Mouse (Mus musculus): ENCODE data around the gene Osbpl10. TPM values are rescaled to one million over a fixed set of nuclear protein-coding genes. Genes with fewer than 3 reads are reported as not detected.

Gene Osbpl10
- 0.99 and 1.4 TPM in 2 replicates for polyA plus RNA-seq (2016; fragmentation: Nextera tagmentation; extraction: Ambion mirVana)

DNA sequence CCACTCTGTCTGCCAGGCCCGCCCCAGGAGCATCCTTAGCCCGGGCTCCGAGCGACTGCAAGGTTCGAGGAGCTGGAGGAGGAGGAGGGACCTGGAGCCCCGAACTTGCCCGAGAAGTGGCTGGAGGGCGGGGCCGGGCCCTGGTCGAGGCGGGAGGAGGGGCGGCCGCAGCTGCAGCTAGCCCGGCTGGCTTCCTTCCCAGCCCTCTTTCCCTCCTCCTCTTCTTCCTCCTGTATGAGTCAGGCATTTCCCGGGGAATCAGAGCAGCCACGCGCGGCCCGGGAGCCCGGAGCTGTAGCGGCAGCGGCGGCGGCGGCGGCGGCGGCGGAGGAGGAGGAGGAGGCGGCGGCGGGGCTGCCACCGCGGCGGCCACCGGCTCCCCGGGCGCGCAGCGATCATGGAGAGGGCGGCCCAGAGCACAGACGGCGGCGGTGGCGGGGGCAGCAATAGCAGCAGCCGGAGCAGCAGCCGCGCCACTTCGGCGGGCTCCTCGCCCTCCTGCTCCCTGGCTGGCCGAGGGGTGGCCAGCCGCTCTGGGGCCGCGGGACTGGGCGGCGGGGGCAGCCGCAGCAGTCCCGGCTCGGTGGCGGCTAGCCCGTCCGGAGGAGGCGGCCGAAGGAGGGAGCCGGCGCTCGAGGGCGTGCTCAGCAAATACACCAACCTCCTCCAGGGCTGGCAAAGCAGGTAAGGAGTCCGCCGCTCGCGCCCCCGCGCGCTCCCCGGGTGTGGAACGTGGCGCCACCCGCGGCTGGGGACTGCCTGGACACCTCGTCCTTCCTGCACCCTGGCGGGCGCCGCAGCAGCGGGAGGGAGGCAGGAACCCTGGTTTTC, at the start of gene Osbpl10:
Osbpl10 (plus strand) TSS at position 289 of the 831 bp plus-strand sequence.
- peak; percentile 79 for DNase-seq (ENCODE audit: extremely low spot score, low spot score)
- peak within 1 kb of the TSS; percentile 83 for H3K4me3 ChIP-seq
- peaks cover 55% of the 10 kb centered on the region for H3K27me3 ChIP-seq (ENCODE audit: poor library complexity, severe bottlenecking)
- no peaks in the 10 kb centered on the region for H3K36me3 ChIP-seq (replicated peaks)
- peak within 1 kb of the TSS; percentile 89 for H3K27ac ChIP-seq
- under 1% methylated on average over 78 of the region's 86 CpGs for WGBS
- H3K4me1 ChIP-seq: peaks cover 18% of the 10 kb centered on the region
- no peaks in the 10 kb centered on the region for H3K9me3 ChIP-seq

DNA sequence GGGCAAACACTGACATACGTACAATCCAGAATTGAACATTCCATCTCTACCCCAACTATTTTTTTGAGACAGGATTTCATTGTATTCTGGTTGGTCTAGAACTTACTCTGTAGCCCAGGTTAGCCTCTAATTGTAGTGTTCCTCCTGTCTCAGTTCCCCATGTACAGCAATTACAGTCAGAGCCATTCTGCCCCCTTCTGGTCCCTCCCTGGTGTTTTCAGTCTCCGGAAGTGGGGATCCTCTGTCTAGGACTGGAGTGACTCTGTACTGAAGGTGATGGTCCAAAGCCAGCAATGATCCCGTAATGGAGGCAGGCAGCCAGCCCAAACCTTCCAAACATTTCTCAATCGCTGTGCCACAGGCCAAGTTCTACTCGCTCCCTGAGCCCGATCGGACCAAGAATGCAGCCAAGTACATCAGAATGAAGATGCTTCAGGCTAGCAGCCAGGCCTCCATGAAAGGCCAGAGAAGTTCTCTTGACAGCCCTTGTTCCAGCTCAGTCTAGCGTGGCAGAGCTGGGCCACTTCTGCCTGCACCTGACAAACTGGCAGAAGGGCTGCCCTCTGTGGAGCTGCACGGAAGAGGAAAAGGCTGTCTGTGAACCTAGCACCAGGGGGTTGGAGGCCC, 47.8 kb upstream of the Osbpl10 start:
- no peak for DNase-seq (ENCODE audit: extremely low spot score, low spot score)
- no peaks in the 10 kb centered on the region for H3K36me3 ChIP-seq (replicated peaks)
- H3K27me3 ChIP-seq (ENCODE audit: poor library complexity, severe bottlenecking): peaks cover 10% of the 10 kb centered on the region
- no peak overlapping the region for H3K27ac ChIP-seq
- peaks cover 29% of the 10 kb centered on the region for H3K4me1 ChIP-seq
- H3K4me3 ChIP-seq: no peak overlapping the region
- no peaks in the 10 kb centered on the region for H3K9me3 ChIP-seq
- WGBS: 81% methylated on average over 9 of the region's 9 CpGs

DNA sequence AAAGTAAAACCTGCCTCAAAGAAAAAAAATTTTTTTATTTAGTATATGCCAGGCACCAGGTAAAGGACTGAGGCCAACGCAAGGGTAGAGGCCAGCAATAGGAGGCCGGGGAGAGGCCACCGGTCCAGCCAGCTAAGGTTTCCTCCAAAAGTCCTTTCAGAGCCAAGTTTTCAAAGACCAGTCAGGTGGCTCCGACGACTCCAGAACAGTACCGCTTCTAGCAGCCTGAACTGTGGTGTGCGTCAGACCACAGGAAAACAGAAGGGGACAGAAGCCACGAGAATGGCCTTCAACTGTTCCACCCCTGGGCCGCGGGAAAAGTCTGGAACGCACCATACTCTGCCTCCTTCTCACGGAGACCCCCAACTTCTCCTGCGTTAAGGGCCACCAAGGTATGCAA, 45.8 kb upstream of the Osbpl10 start:
- no peak for DNase-seq (ENCODE audit: extremely low spot score, low spot score)
- Histone ChIP-seq H3K4me3 (peak overlapping the region; percentile 70), H3K27me3 (ENCODE audit: poor library complexity, severe bottlenecking) (peaks cover 10% of the 10 kb centered on the region), H3K9me3 (no peaks in the 10 kb centered on the region), H3K4me1 (peaks cover 29% of the 10 kb centered on the region), H3K27ac (no peak overlapping the region), H3K36me3 (replicated peaks) (no peaks in the 10 kb centered on the region)
- 21% methylated on average over 13 of the region's 13 CpGs for WGBS

DNA sequence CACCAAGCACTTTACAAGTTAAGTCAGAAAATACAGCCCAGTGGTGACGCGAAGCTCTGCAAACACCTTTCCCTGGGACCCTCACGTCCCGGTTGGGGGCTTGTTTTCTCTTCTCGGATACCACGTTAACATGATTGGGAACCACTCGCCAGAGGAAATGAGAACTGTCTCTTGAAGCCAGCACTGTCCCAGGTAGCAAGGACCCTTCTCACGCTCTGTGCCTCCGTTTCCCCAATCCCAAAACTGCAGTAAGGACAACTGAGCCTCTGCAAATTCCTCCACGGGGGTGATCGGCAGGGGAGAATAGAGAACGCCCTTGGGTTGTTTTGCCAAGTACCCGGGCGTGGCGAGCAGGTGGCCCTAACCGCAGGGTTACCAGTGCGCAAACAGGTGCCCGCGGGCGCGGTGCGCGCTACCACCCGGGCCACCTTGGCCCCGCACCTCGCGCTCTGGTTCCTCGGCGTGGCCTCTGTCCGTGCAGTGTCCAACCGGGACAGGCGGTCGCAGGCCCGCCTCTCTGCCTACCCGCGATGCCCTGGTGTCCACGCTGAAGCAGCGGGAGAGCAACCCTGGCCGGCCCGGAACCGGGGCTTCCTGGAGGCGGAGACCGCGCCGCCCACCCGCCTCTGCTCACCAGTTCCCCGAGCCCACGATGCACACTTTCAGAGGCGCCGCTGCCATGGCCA, 45.2 kb upstream of the Osbpl10 start:
- Histone ChIP-seq H3K4me3 (peak overlapping the region; percentile 70), H3K9me3 (no peaks in the 10 kb centered on the region), H3K36me3 (replicated peaks) (no peaks in the 10 kb centered on the region), H3K27ac (peak overlapping the region; percentile 80), H3K27me3 (ENCODE audit: poor library complexity, severe bottlenecking) (peaks cover 10% of the 10 kb centered on the region), H3K4me1 (peaks cover 29% of the 10 kb centered on the region)
- DNase-seq (ENCODE audit: extremely low spot score, low spot score): no peak
- under 1% methylated on average over 50 of the region's 50 CpGs for WGBS

DNA sequence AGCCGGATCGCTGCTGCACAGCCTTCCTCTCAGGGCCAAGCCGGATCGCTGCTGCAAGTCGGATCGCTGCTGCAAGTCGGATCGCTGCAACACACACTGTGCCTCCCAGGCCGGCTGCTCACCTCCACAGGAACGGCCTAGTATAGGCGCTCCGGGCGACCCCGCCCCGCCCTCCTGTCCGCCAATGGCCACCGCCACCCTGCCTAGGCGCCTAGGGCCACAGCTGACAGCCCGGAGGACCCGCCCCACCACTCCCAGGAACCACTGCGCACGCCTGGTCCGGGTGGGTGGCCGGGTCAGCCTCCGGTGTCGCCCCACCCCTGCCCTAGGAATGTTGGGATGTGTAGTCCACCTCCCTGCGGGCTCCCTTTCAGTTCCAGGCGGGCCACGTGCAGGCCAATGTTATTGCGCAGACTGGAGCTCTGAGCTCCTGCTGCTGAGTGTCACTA, 44.6 kb upstream of the Osbpl10 start, which contains the start of gene Gpd1l:
Gpd1l (minus strand) TSS at position 265 of the 449 bp plus-strand sequence.
- Histone ChIP-seq H3K9me3 (no peaks in the 10 kb centered on the region), H3K27me3 (ENCODE audit: poor library complexity, severe bottlenecking) (peaks cover 10% of the 10 kb centered on the region), H3K4me3 (peak within 1 kb of the TSS; percentile 70), H3K27ac (peak within 1 kb of the TSS; percentile 80), H3K4me1 (peaks cover 29% of the 10 kb centered on the region), H3K36me3 (replicated peaks) (no peaks in the 10 kb centered on the region)
- WGBS: under 1% methylated on average over 30 of the region's 30 CpGs
- peak; percentile 96 for DNase-seq (ENCODE audit: extremely low spot score, low spot score)

DNA sequence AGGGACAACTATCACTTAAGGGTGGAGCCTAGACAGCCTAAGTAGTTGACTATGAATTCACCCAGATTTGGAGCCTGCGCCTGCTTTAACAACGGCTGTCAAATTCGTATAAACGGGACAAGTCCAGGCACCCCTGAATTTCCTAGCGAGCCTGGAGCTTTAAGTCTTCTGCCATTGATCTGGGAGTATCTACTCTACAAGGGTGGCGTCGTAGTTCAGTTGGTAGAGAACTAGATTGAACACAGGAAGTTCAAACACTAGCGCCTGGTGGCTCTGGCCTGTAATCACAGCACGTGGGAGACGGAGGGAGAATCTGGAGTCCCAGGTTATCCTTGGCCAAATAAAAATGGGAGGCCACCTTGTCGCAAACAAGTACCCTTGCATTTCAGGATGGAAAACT, 44.1 kb upstream of the Osbpl10 start:
- Histone ChIP-seq H3K9me3 (no peaks in the 10 kb centered on the region), H3K4me3 (peak overlapping the region; percentile 70), H3K4me1 (peaks cover 29% of the 10 kb centered on the region), H3K27me3 (ENCODE audit: poor library complexity, severe bottlenecking) (peaks cover 10% of the 10 kb centered on the region), H3K27ac (peak overlapping the region; percentile 80; the same call in 1 of the 2 replicates), H3K36me3 (replicated peaks) (no peaks in the 10 kb centered on the region)
- DNase-seq (ENCODE audit: extremely low spot score, low spot score): no peak
- 70% methylated on average over 11 of the region's 11 CpGs for WGBS

DNA sequence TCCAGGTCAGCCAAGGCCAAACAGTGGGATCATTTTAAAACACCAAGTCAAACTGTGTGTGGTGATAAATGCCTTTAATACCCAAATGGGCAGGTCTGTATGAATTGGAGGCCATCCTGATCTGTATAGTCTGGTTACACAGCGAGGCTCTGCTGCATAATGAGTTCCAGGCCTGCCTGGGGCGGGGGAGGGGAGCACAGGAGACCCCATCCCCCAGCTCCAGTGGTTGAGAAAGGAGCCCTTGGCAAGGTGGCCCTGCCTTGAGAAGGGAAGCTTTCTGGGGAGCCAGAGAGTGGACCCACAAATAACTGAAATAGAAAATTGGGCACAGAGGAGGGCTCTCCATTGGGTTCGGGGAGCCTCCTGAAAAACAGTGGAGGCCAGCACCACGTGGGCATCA, 43.0 kb upstream of the Osbpl10 start:
- WGBS: 70% methylated on average over 4 of the region's 4 CpGs
- Histone ChIP-seq H3K4me1 (peaks cover 29% of the 10 kb centered on the region), H3K9me3 (no peaks in the 10 kb centered on the region), H3K36me3 (replicated peaks) (no peaks in the 10 kb centered on the region), H3K27ac (no peak overlapping the region), H3K27me3 (ENCODE audit: poor library complexity, severe bottlenecking) (peaks cover 10% of the 10 kb centered on the region), H3K4me3 (no peak overlapping the region)
- DNase-seq (ENCODE audit: extremely low spot score, low spot score): no peak

DNA sequence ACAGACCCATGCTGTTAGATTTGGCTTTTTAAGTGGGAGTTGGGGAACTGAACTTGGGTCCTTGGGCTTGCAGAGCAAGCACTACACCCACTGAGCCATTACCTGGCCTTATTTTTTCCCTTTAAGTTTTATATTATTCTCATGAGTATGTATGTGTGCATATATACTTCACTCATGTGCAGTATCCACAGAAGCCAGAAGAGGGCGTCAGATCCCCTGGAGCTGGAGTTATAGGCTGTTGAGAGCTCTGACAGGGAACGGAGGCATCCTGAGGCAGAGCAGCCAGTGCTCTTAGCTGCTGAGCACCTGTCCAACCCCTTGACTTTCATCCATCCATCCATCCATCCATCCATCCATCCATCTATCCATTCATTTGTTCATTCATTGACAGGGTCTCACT, 41.7 kb upstream of the Osbpl10 start:
- peaks cover 10% of the 10 kb centered on the region for H3K27me3 ChIP-seq (ENCODE audit: poor library complexity, severe bottlenecking)
- no peaks in the 10 kb centered on the region for H3K36me3 ChIP-seq (replicated peaks)
- H3K4me1 ChIP-seq: peaks cover 24% of the 10 kb centered on the region
- WGBS: 78% methylated on average over 2 of the region's 2 CpGs
- DNase-seq (ENCODE audit: extremely low spot score, low spot score): no peak
- H3K9me3 ChIP-seq: peaks cover under 1% of the 10 kb centered on the region; the same call in 1 of the 2 replicates
- no peak overlapping the region for H3K4me3 ChIP-seq
- no peak overlapping the region for H3K27ac ChIP-seq

DNA sequence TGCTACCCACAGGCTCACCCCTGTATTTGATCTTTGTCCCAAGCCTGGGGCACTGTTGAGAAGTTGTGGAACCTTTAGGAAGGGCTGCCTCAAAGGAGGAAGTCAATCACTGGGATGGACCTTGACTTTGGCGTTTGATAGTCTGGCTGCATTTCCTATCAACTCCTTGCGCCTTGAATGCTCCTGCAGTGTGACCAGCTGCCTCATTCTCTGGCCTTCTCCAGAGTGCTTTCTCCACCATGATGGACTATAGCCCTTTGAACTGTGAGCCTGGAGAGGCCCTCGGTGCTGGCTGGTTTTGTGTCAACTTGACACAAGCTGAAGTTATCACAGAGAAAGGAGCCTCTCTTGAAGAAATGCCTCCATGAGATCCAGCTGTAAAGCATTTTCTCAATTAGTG, 33.7 kb upstream of the Osbpl10 start:
- Histone ChIP-seq H3K27me3 (ENCODE audit: poor library complexity, severe bottlenecking) (no peaks in the 10 kb centered on the region), H3K9me3 (peaks cover 5% of the 10 kb centered on the region; the same call in 1 of the 2 replicates), H3K27ac (no peak overlapping the region), H3K36me3 (replicated peaks) (no peaks in the 10 kb centered on the region), H3K4me1 (peaks cover under 1% of the 10 kb centered on the region; the same call in 1 of the 2 replicates), H3K4me3 (no peak overlapping the region)
- 88% methylated on average over 3 of the region's 3 CpGs for WGBS
- no peak for DNase-seq (ENCODE audit: extremely low spot score, low spot score)

DNA sequence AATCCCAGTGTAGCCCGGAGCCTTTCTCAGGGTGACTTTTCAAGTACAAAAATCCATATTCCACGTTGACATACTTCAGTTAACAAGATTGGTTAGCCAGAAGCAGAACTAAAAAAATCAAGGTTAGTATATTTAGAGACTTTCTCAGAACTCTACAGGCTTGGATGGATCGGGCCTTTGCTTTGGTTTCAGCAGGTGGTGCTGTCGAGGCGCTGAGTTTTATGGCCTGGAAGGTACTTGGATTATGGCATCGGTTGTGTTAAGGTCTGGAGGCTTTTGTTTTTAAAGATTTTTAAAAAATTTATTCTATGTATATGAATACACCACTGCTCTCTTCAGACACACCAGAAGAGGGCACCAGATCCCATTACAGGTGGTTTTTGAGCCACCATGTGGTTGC, 32.8 kb upstream of the Osbpl10 start:
- no peak for DNase-seq (ENCODE audit: extremely low spot score, low spot score)
- Histone ChIP-seq H3K4me1 (peaks cover 9% of the 10 kb centered on the region; the same call in 1 of the 2 replicates), H3K27ac (no peak overlapping the region), H3K4me3 (no peak overlapping the region), H3K36me3 (replicated peaks) (no peaks in the 10 kb centered on the region), H3K27me3 (ENCODE audit: poor library complexity, severe bottlenecking) (no peaks in the 10 kb centered on the region), H3K9me3 (peaks cover 5% of the 10 kb centered on the region; the same call in 1 of the 2 replicates)
- WGBS: 85% methylated on average over 6 of the region's 6 CpGs

DNA sequence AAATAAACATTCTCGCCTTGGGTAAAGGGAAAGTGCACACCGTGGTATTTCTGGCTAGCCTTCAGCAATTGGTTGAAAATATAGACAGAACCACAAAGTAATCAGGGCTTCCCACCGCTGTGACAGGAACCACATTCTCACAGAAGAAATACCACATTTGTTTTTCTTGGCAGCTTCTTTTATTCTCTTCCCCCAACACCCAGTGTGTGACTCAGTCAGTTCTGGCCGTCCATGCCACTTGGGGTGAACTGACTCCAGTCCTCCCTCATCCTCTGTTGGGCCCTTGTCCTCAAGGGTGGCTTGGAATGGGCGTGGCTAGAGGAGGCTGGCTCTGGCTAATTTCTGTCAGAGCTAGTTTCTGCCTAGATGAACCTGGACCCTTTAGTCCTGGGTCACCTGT, 30.0 kb upstream of the Osbpl10 start:
- no peaks in the 10 kb centered on the region for H3K9me3 ChIP-seq
- no peaks in the 10 kb centered on the region for H3K36me3 ChIP-seq (replicated peaks)
- 72% methylated on average over 5 of the region's 5 CpGs for WGBS
- H3K27me3 ChIP-seq (ENCODE audit: poor library complexity, severe bottlenecking): no peaks in the 10 kb centered on the region
- no peak overlapping the region for H3K4me3 ChIP-seq
- H3K4me1 ChIP-seq: peaks cover 9% of the 10 kb centered on the region; the same call in 1 of the 2 replicates
- H3K27ac ChIP-seq: no peak overlapping the region
- no peak for DNase-seq (ENCODE audit: extremely low spot score, low spot score)

DNA sequence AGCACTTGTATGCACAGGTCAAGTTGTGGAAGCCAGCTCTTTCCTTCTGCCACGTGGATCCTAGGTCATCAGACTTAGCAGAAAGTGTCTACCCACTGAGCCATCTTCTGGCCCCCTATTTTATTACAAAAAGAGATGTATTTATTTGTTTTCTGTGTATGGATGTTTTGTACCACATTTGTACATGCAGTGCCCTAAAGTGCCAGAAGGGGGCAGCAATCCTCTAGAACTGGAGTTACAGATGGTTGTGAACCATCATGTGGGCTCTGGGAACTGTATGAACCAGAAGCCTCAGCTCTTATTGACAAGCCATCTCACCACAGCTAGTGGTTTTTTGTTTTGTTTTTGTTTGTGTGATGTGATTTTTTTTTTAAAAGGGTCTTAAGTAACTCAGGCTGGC, 25.5 kb upstream of the Osbpl10 start:
- Histone ChIP-seq H3K27me3 (ENCODE audit: poor library complexity, severe bottlenecking) (no peaks in the 10 kb centered on the region), H3K4me1 (peaks cover 9% of the 10 kb centered on the region; the same call in 1 of the 2 replicates), H3K4me3 (no peak overlapping the region), H3K36me3 (replicated peaks) (no peaks in the 10 kb centered on the region), H3K9me3 (no peaks in the 10 kb centered on the region), H3K27ac (no peak overlapping the region)
- DNase-seq (ENCODE audit: extremely low spot score, low spot score): no peak
- WGBS: 50% methylated on average over 1 of the region's 1 CpGs

All from forebrain, embryonic 10.5 days (tissue).